Mouse (Mus musculus) adrenal gland, adult (tissue): ENCODE measurements at regions not wholly inside any gene's neighbourhood (a gene's known extent, or its start where the extent isn't known, plus 50 kb on each side); places are given as distances from the start of the nearest gene placed in this dataset.
A peak's percentile ranks its signal among the peaks of the same experiment; 100 is the strongest.

ENCODE experiments used
- DNase-seq, 2 experiments: peaks; one replicate each; pipeline ENCODE4 v3.0.0; 2022 to 2023; ENCODE audit warnings: low spot score in 1 of 2; ENCODE audit not compliant: inconsistent age in 2 of 2

DNA sequence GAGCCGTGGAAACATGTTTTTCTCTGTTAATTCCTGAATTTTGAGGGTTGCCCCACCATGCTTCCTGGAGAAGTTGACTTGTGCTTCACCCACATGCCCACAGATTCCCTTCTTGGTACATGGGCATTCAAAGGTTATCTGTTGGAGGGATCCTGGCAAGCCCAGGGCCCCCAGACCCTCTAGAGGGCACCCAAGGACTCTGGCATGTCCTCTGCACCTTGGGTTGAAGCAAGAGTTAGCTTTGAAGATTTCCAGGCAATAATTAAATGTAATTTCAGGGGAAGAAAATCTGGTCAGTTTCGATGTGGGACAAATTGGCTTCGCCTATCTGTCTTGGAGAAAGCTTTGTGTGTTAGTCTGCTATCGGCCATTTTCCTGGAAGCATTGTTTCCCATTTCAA is 339.0 kb upstream of the Zmiz1 start:
- DNase-seq: no peak

DNA sequence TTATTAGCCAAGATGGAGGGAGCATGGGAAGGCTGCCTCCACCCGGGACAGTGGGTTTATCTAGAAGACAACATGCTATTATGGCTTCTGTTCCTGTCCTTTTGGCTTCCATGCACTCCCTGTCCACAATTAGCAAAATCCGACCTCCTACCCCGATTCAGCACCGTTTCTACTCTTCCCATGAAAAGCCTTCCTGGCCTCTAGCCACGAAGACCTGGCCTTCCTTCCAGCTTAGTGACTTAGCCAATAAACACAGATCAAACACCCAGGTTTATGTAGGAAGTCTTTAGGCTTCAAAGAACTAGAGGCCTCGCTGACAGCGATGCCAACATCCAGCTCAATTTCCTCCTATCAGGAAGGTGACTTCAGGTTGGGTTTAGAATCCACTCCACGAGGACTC is 338.5 kb upstream of the Zmiz1 start:
- no peak for DNase-seq

GRCm38 (mm10) chr14:25122971-25123535 is 335.9 kb upstream of the Zmiz1 start:
- peak; percentile 78 to 79 for DNase-seq

DNA sequence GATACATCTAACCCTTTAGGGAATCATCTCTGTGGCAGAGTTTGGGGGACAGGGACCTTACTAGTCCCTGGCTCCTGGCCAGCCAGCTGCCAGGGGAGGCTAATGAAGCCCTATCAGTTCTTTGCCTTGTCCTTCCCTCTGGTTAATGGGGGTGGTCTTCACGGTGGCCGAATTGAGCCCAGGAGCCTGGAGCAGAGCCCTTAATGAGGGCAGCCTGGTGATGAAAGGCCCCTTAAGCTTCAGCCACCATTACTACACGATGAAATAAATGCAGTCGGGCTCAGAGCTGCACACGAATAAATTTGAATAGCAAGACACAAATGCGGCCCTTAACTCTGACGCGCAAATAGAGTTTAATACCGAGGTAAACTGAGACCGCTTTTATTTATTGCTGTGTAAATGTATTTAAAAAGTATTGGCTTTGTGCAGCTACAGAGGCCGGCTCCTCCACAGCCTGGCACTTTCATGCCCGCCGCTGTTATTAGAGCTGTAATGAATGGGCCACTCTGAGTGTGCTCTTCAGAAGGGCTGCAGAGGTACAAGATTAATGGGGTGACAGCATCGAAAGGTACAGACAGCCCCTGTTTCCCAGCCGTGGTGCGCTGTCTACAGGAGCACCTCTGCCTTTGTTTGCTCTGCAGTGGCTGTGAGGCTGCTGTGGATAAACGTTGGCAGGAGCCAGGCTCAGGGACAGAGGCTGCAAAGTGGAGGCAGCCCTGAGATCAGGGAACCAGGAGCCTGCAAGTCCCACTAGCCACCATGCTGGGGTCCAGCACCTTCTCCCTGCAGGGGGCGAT is 335.2 kb upstream of the Zmiz1 start:
- no peak for DNase-seq

GRCm38 (mm10) chr14:25126544-25126943 is 332.4 kb upstream of the Zmiz1 start:
- no peak for DNase-seq

- DNase-seq: no peak
Measured at GRCm38 (mm10) chr14:25127544-25128159, 331.3 kb upstream of the Zmiz1 start.

- no peak for DNase-seq
Measured at GRCm38 (mm10) chr14:25128160-25128547, 330.8 kb upstream of the Zmiz1 start.

GRCm38 (mm10) chr14:25135371-25135770 is 323.6 kb upstream of the Zmiz1 start:
- DNase-seq: no peak

- DNase-seq: no peak
Measured at GRCm38 (mm10) chr14:25137312-25137711, 321.7 kb upstream of the Zmiz1 start.

GRCm38 (mm10) chr14:25138485-25138884 is 320.5 kb upstream of the Zmiz1 start:
- DNase-seq: no peak

DNA sequence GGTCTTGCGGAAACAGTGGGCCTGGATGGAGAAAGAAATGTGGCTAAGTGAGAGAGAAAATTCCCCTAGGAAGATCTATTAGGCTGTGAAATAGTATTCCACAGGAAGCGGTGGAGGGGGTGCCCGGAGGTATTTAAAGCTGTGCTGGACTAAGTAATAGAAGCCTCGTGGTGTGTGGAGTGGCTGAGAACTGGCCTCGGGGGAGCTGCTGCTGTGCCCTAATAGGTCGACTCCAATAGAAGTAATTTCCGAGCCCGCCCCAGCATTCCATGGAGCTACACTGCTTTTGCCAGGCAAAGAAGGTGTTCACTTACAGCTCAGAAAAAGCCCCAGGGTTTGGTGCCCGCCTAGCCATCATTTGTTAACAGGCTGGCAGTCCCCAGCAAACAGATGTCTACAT is 317.1 kb upstream of the Zmiz1 start:
- no peak for DNase-seq

DNA sequence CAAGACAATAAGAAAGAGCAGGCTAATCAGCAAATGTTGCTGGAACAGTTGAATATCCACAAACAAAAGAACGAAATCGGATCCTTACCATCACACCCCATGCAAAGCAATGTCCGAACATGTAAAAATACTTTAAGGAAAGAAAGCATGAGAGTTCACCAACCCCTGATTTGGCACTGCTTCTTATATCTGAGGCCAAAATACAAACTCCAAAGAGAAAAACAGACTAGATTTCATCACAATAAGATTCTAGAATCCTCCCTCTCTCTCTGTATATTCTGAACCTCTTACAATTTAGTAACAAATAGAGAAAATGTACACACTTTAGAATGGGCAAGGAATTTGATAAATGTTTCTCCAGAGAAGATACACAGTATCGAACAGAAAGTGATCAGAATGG is 315.9 kb upstream of the Zmiz1 start:
- DNase-seq: no peak

DNA sequence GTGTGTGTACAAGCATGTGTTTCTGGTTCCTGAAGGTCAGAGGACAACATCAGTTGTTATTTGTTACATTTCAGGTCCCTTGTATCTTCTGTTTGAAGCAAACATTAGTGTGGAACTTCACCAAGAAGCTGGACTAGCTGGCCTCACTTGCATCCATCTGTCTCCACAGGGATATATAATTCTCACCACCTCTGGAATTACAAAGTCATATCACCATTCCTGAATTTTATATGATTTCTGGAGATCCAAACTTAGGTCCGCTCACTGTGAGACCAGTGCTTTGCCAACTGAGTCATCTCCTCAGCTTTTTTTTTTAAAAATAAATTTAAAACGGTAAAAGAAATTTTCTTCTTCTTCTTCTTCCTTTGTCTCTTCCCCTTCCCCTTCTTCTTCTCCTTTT is 311.3 kb upstream of the Zmiz1 start:
- no peak for DNase-seq

GRCm38 (mm10) chr14:25150968-25151367 is 308.0 kb upstream of the Zmiz1 start:
- DNase-seq: no peak

- DNase-seq: no peak
Measured at GRCm38 (mm10) chr14:25151485-25151884, 307.5 kb upstream of the Zmiz1 start.

DNA sequence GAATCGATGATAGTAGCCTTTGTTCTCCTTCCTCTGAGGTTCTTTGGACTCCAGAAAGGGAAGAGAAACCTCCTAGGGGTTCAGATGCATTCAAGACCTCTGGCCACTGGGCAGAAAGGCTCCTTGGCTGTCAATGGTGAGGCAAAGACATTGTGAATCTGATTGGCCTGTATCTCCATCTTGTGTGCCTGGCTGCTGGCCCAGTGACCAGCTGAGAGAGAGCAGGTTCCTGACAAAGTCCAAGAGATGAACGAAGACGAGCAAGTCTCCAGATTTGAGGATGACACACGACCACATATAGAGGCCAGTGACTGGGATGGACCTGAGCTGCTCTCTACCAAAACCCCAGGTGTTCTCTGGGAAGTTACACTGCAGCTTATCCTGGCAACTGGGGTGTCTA is 305.4 kb upstream of the Zmiz1 start:
- no peak for DNase-seq

DNA sequence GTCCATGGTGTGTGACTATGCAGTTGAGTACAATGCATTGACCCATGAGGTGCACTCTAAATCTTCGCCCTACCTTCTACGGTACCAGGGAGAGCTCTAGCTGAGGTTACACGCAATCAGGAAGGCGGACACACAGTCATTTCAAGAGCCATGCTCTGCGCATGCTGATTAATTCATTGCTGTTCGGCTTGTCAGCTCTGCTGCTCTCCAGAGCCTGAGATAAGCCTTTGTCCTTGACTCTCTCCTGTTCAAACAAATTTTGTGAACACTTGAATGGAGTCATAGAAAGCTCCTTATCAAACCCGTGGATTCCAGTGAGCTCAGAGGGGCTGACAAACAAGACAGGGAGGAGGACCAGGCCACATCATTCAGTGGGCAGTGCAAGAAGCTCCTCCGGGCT is 304.8 kb upstream of the Zmiz1 start:
- peak; percentile 29 to 44 for DNase-seq

GRCm38 (mm10) chr14:25155008-25155783 is 303.8 kb upstream of the Zmiz1 start:
- no peak for DNase-seq

DNA sequence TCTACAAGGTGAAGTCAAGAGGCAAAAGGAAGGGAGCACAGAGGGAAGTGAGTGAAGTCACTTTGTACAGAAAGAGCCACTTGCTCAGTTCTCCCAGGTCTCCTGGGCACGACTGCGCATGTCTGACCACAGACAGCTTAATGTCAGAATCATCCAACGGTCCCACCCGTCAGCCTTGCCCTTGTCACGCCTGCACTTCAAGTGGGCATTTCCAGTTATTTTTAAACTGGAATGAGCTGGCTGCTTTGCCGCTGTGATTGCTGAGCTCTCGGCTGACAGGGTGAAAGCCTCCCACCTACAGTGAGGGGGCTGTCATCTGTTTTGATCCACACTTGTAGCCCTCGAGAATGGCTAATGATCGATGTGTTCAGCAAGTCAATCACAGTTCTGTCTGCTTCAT is 302.8 kb upstream of the Zmiz1 start:
- DNase-seq: peak; percentile 32 to 39

- DNase-seq: no peak
Measured at GRCm38 (mm10) chr14:25161684-25162321, 297.2 kb upstream of the Zmiz1 start.

DNA sequence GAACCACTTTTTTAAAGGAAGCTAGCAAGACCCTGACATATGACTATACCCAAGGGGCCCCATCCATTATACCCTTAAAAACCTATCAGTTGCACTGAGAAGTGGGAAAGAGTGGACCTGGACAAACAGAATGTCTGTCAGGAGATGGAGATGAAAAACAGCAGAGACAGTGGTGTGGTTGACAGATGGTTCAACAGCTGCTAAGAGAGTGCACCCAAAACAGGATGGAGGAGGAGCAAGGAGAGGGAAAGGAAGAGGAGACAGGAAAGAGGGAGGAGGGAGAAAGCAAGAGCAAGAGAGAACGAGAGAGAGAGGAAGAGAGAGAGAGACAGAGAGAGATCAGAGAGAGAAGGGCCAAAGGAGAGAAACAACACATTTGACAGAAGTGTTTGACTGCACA is 292.8 kb upstream of the Zmiz1 start:
- no peak for DNase-seq
